Mouse (Mus musculus) heart, adult 9 months (tissue): Measurements from ENCODE around the gene Tgfb3.

Source experiments
- DNase-seq, 2 experiments: peaks; one replicate each; pipeline ENCODE4 v3.0.0; 2022; ENCODE audit warnings: low spot score in 2 of 2

Tgfb3 gene

GRCm38 (mm10) chr12:86078553-86079201, at the start of gene Tgfb3:
Tgfb3 (minus strand) TSS chr12:86079041.
- peak; percentile 72 to 77 for DNase-seq

- DNase-seq, result peak in 1 of 2 experiments; percentile 26
These were observed 49.3 kb upstream of the Tgfb3 start for GRCm38 (mm10) chr12:86128122-86128521.

DNA sequence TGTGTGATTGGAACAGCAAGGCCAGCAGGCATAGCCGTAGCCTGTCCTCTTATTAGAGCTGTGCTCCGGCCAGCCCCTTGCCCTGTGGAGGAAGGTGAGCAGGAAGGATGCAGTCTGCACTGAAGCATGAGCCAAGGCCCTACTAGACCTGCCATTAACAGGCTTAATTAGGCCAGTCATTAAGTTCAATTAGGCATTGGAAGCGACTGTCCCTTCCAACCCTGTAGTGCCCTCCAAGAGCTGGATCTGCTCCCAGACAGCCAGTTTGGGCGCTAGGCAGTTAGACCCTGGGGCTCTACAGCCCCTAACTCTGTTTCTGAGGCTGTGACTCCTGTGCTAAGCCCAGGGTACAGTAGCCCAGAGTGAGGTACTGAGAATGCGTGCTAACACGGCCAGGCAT, 45.2 kb upstream of the Tgfb3 start:
- DNase-seq, result no peak

GRCm38 (mm10) chr12:86116295-86116835, 37.5 kb upstream of the Tgfb3 start:
- no peak for DNase-seq

- no peak for DNase-seq
These were observed 31.8 kb upstream of the Tgfb3 start for GRCm38 (mm10) chr12:86110637-86111036.

- no peak for DNase-seq
These were observed 30.7 kb upstream of the Tgfb3 start for GRCm38 (mm10) chr12:86109531-86109930.

DNA sequence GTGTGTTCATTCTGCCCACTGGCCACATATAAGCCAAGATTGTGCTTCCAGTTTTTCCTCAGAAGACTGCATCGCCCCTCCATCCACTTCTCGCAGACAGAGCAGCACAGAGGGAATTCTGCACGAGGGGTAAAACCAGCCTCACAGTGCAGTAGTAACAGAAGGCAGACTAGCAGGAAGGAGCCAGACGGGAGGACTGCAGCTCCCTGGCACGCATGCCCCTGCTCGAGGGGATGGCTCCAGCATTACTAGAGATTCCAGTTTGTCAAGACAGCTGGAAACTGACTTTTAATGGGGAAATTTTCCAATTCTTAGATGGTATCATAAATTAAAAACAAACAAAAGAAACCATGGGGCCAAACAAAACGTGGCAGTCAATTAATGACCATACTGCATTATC, 28.8 kb upstream of the Tgfb3 start:
- no peak for DNase-seq

DNA sequence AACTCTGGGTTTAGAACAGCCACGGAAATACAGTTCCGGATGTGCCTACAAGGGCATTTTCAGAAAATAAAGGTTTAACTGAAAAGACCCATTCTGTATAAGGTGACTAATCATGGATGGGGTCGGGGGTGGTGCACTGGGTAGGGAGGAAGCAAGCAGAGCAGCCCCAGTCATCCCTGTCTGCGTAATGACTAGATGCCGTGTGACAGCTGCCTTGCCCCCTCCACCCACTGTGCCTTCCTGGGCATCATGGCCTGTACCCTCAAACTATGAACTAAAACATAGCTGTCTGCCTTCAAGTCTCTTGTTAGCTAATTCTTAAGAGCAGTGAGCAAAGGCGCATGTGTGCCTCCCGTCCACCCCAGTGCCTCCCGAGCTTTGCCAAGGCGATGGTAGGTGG, 27.2 kb upstream of the Tgfb3 start:
- DNase-seq, result no peak

GRCm38 (mm10) chr12:86105546-86105945, 26.7 kb upstream of the Tgfb3 start:
- no peak for DNase-seq

GRCm38 (mm10) chr12:86104297-86104696, 25.5 kb upstream of the Tgfb3 start:
- DNase-seq, result peak; percentile 61 to 63

DNA sequence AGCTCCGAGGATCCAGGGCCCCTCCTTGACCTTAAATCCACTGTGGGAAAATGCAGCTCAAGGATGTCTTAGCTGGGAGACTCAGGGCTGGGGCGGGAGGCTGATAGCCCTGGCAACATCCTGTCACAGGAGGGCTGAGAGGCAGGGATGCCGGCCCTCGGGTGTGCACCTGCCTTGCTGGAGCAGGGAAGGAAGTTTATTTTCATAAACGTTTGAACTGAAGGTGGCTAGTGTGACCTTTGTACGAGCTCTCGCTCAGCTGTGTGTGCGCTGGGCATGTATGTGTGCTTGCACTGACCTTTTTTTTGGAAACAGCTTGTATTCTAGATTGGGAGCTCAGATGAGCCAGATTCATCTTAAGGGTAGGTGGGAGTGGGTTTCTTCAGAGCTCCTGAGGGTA, 25.0 kb upstream of the Tgfb3 start:
- DNase-seq, result no peak

DNA sequence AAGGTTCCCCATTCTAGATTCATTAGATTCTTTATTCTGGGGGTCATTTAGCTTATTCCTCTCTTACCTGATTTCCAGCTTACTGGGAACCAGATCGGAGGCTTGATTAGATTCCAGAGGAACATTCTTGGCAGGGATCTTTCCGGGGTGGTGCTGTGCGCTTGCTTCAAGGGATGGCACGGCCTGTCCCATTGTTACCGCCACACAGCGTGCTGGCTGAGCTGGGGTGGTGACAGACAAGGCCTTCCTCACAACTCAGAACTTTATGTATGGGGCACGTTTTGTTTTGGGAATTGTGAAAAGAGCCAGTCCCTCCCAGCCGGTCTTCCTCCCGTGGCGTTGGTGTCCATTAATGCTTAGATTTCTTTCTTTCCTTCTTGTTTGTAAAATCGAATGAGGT, 24.6 kb upstream of the Tgfb3 start:
- DNase-seq, result no peak

DNA sequence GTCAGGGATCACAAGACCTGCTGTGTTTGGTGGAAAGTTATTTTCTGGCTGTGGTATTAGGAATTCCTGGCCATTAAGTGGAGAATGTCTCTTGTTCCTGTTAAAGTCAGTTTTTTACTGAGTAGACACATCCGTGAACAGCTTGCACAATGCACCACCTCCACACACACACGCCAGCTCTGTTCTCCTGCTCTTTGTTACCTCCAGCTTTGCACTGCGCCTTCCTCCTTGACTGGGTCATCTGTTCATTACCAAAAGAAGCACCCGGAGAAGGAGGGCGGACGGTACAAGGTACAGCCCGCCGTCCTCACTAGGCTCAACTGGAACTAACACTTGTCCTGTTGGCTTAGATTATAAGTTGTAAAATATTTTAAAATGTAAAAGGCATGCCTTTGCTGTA, 23.8 kb upstream of the Tgfb3 start:
- DNase-seq, result no peak

GRCm38 (mm10) chr12:86100711-86101110, 21.9 kb upstream of the Tgfb3 start:
- no peak for DNase-seq

GRCm38 (mm10) chr12:86097781-86098180, 18.9 kb upstream of the Tgfb3 start:
- no peak for DNase-seq

DNA sequence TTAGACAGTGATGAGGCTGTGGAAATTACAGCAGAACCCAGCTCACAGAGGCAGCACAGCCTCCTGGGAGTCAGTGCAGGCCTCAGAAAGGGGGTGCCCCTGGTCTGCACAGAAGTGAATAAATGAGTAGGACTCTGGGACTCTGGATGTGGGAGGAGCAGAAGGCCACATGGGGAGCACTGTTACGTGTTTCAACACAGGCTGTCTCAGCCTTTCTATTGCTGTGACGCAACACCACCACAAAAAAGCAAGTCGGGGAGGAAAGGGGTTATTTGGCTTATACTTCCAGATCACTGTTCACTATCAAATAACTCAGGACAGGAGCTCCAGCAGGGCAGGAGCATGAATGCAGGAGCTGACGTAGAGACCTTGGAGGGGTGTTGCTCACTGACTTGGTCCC, 17.0 kb upstream of the Tgfb3 start:
- DNase-seq, result no peak

GRCm38 (mm10) chr12:86094075-86094474, 15.2 kb upstream of the Tgfb3 start:
- DNase-seq, result no peak

DNA sequence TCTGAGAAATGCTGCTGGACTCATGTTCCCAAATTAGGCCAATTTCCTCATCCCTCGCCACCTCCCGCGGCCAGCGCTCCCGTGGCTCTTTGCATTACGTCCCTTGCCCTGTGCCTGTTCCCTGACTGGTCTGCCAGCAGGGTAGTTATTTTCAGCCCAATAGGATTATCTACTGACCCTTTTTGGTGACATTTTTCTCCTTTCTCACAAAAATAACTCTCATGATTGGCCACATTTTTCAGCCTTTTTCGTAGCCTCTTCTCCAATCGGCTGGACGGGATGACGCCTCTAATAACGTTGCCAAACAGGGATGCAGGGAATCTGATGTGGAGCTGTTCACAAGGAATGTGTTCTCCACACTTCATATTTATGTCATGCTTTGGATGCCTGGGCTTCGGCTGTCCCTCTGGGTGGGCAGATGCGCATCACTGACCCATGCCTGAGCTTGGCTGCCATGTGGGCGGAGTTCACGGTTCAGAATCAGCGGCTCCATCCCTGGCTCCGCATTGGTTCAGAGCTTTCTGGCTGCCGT, 12.8 kb upstream of the Tgfb3 start:
- DNase-seq, result peak; percentile 71 to 75

GRCm38 (mm10) chr12:86090764-86091163, 11.9 kb upstream of the Tgfb3 start:
- no peak for DNase-seq

- DNase-seq, result peak; percentile 66 to 84
These were observed 9.2 kb upstream of the Tgfb3 start for GRCm38 (mm10) chr12:86088042-86088441.

DNA sequence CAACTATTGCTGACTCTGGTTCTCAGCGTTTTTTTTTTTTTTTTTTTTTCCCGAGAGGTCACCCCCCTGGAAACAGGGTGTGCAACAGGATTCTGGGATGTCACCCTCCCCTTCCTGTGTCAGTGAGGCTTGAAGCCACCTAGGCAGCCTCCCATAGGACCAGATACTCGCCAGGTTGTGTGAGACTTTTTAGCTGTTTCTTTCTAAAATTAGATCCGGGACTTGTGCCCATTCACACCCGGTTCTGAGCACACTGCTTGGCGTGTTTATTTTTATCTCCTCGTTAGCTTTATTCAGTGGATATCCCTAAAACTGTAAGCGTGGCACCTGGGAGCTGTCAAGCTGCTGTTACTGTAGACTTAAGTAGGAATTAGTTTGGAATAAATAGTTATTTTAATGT, 7.7 kb upstream of the Tgfb3 start:
- peak; percentile 39 to 55 for DNase-seq

DNA sequence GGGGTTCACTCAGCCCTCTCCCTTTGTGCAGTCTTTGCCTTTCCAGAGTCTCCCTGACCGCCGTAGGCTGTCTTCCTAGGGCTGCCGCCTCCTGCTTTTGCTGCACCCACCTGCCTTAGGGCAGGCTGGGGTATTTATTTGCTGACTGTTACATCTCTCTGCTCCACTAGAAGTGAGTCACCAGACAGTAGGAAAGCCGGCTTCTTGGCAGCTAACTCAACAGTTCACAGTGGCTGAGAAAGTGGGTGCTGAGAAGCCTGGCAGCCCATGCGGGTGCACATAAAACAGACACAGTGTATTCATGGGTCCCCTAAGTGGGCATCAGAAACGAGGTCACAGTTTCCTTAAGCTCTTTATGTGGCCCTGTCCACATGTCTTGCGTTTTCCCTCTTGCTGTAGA, 7.0 kb upstream of the Tgfb3 start:
- no peak for DNase-seq

- DNase-seq, result peak; percentile 76 to 84
These were observed 3.7 kb upstream of the Tgfb3 start, which contains the start of gene Ift43 for GRCm38 (mm10) chr12:86082481-86083012. Ift43 (plus strand) TSS chr12:86082541.
